Mouse (Mus musculus) midbrain, embryonic 10.5 days (tissue): ENCODE data around the gene Nol3. TPM values are rescaled to one million over a fixed set of nuclear protein-coding genes. Genes with fewer than 3 reads are reported as not detected.

Experiments
- DNase-seq: peaks from one replicate; pipeline ENCODE4 v3.0.0-alpha.2; 2017; ENCODE audit warnings: low spot score
- H3K27ac ChIP-seq: fragments of 300-500 bp; sonication (generic); replicated peaks from 2 replicates; pipeline ENCODE4 v1.5.1; 2016; ENCODE audit warnings: mild to moderate bottlenecking
- H3K27me3 ChIP-seq: fragments of 300-500 bp; sonication (generic); 2 replicates; pipeline ENCODE4 v1.6.1; 2016; ENCODE audit warnings: low read depth, mild to moderate bottlenecking; ENCODE audit not compliant: poor library complexity, severe bottlenecking
- H3K36me3 ChIP-seq: fragments of 300-500 bp; sonication (generic); 2 replicates; pipeline ENCODE4 v1.6.1; 2016; ENCODE audit warnings: mild to moderate bottlenecking, moderate library complexity
- H3K4me1 ChIP-seq: fragments of 300-500 bp; sonication (generic); 2 replicates; pipeline ENCODE4 v1.6.1; 2016
- H3K4me3 ChIP-seq: fragments of 300-500 bp; sonication (generic); 2 replicates; pipeline ENCODE4 v1.5.1; 2016; ENCODE audit warnings: mild to moderate bottlenecking, moderate library complexity
- H3K9me3 ChIP-seq: fragments of 300-500 bp; sonication (generic); replicated peaks from 2 replicates; pipeline ENCODE4 v1.6.1; 2016; ENCODE audit warnings: mild to moderate bottlenecking
- WGBS: fragments of 180-500 bp; shearing (Covaris S2); methylation state at CpG from one replicate; pipeline ENCODE4 v1.1.7; 2016; 5-methylcytosine and 5-hydroxymethylcytosine counted together
- polyA plus RNA-seq: library from polyadenylated mRNA; unstranded; fragments of >200 nt; fragmentation: Nextera tagmentation; extraction: Ambion mirVana; gene quantifications from 2 replicates; pipeline ENCODE4 v1.2.1, GENCODE M21; 2016

Gene Nol3
- polyA plus RNA-seq, 1 experiment from 2014 or later: 1.4 TPM

DNA sequence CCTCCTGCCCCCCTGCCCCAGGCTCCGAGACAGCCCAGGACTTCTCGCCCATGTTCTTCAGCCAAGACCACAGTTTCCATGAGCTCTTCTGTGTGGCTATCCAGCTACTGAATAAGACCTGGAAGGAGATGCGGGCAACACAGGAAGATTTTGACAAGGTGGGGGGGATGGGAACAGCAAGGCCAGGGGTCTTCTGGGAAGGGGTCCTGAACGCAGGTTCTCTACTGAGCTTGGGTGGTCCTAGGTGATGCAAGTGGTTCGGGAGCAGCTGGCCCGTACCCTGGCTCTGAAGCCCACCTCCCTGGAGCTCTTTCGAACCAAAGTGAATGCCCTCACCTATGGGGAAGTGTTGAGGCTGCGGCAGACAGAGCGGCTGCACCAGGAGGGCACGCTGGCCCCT is 32.5 kb downstream of the Nol3 start:
- WGBS: 95% methylated on average over 10 of the region's 10 CpGs
- H3K27me3 ChIP-seq: no peaks in the 10 kb centered on the region
- peaks cover 14% of the 10 kb centered on the region for H3K4me1 ChIP-seq
- no peaks in the 10 kb centered on the region for H3K9me3 ChIP-seq
- no peak for DNase-seq
- peaks cover 93% of the 10 kb centered on the region for H3K36me3 ChIP-seq
- no peak overlapping the region for H3K4me3 ChIP-seq
- H3K27ac ChIP-seq: no peak overlapping the region

DNA sequence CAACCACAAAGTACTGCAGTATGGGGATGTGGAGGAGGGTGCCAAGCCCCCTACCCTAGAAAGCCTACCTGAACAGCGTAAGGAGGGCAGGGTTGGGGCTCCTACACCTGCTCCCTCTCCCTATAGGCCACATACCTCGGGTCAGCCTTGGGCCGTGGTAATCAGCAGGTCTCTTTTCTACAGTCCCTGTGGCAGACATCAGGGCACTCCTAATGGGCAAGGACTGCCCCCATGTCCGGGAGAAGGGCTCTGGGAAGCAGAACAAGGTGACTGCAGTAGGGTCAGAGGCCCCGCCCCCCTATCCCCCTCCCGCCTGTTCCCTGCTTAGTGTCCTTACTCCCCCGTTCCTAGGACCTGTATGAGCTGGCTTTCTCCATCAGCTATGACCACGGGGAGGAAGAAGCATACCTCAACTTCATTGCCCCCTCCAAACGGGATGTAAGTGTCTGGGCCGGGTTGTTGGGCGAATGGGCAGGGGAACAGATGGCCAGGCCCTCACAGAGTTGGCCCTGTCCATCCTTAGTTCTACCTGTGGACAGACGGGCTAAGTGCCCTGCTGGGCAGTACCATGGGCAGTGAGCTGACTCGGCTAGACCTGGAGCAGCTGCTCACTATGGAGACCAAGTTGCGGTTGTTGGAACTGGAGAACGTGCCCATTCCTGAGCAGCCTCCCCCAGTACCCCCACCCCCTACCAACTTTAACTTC is 33.4 kb downstream of the Nol3 start:
- H3K27me3 ChIP-seq: no peaks in the 10 kb centered on the region
- WGBS: 83% methylated on average over 15 of the region's 15 CpGs
- H3K27ac ChIP-seq: no peak overlapping the region
- peaks cover 93% of the 10 kb centered on the region for H3K36me3 ChIP-seq
- H3K9me3 ChIP-seq: no peaks in the 10 kb centered on the region
- DNase-seq: no peak
- H3K4me3 ChIP-seq: no peak overlapping the region
- H3K4me1 ChIP-seq: peaks cover 18% of the 10 kb centered on the region

DNA sequence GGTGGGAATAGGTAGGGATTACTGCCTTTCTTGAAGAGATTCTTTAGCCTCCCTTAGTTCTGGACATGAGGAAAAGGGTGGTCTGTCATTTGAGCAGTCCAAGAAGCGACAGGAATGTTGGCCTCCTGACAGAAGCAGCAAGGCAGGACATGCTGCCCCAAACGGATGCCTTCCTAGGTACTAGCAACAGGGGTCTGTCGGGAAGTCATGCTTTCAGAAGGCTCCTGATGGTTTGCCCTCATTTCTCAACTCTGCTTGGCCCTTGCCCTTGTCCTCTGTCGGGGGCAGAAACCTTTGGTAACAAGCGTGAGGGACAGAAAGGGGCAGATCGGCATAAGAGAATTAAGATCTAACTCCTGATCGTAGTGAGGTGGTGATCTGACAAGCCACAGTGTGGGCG is 34.2 kb downstream of the Nol3 start:
- Histone ChIP-seq H3K36me3 (peaks cover 94% of the 10 kb centered on the region), H3K4me3 (no peak overlapping the region), H3K27ac (no peak overlapping the region), H3K9me3 (no peaks in the 10 kb centered on the region), H3K4me1 (peaks cover 17% of the 10 kb centered on the region), H3K27me3 (no peaks in the 10 kb centered on the region)
- 92% methylated on average over 8 of the region's 8 CpGs for WGBS
- no peak for DNase-seq

DNA sequence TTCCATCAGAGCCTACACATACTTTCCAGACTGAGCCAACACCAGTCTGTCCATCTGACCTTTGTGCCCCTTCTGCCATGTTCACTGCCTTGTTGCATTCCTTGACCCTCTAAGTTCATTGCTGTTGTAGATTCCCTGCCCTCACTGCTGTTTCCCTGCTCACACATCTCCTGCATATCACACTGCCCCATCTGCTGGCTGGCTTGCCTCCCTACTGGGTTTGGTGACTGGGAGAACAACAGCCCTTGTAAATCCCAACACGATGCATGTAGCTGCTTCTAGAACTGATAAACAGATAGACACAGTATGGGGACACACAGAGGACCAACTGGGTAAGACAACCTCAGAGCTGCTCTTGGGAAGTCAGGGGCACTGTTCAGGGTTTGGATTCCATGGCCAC is 35.8 kb downstream of the Nol3 start:
- H3K4me1 ChIP-seq: 0 out of 2 replicates have a peak, but pooled peaks cover 4% of the 10 kb centered on the region
- DNase-seq: no peak
- H3K27ac ChIP-seq: no peak overlapping the region
- H3K36me3 ChIP-seq: peaks cover 98% of the 10 kb centered on the region
- H3K9me3 ChIP-seq: no peaks in the 10 kb centered on the region
- H3K4me3 ChIP-seq: no peak overlapping the region
- WGBS: 91% methylated on average over 1 of the region's 1 CpGs
- H3K27me3 ChIP-seq: no peaks in the 10 kb centered on the region

DNA sequence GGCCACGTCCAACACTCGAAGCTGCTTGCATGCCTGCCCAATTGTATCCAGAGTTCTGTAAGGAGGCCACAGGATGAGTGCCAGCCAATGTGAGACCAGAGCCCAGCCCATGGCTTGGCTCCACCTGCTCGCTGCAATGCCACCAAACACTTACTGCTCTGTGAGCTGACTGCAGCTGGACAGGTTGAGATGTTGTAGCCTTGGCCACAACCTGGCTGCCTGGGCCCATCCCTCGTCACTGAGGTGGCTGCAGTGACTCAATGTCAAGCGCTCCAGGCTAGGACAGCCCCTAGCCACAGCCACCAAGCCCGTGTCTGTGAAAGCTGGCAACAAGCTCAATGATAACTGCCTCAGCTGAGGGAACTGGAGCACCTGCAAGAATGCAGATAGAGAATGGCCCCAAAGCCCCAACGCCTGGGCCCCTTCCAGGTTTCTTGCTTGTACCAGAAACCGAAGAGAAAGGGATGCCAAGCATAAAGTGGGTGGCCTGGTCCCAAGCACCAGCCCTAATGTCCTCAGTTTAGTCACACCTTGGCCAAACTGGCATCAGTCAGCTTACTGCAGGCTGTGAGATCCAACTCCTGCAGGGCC is 37.0 kb downstream of the Nol3 start:
- Histone ChIP-seq H3K4me3 (no peak overlapping the region), H3K9me3 (no peaks in the 10 kb centered on the region), H3K36me3 (peaks cover 98% of the 10 kb centered on the region), H3K4me1 (0 out of 2 replicates have a peak, but pooled peaks cover 4% of the 10 kb centered on the region), H3K27me3 (no peaks in the 10 kb centered on the region), H3K27ac (no peak overlapping the region)
- no peak for DNase-seq
- WGBS: 95% methylated on average over 8 of the region's 8 CpGs

DNA sequence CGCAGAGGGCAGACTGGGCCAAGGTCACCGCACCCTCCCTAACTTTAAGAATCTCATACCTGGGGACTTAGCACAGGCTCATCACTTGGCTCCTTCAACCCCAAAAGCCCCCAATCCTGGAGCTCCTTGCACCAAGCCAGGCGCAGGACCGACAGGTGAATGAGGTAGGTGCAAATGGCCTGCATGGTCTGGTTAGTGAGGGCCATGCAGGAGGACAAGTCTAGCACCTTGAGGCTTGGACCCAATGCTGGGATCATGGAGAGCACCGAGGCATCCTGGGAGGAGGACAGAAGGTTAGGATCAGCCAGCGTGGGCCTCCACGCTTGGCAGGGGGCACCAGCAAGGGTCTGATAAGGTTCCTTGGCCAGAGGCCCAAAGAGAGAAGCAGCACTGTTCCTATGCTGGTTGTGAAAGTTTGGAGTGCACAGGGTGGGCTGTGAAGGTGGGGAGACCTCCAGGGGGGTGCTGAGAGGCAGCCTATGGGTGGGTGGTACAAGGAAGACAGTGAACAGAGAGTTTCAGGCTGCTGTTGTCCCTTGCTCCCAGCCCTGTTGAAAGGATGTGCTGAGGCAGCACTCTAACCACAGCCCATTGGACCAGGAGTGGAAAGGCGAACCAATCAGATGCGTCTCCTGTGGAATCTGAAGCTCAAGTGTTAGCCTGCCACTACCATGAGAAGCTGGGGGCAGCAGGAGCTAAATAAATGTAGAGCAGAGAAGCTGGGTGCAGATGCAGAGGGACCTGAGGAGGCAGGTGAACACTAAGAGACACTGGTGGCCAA is 37.9 kb downstream of the Nol3 start:
- Histone ChIP-seq H3K9me3 (no peaks in the 10 kb centered on the region), H3K27ac (no peak overlapping the region), H3K36me3 (peaks cover 98% of the 10 kb centered on the region), H3K27me3 (no peaks in the 10 kb centered on the region), H3K4me1 (0 out of 2 replicates have a peak, but pooled peaks cover 4% of the 10 kb centered on the region), H3K4me3 (no peak overlapping the region)
- DNase-seq: no peak
- 78% methylated on average over 9 of the region's 9 CpGs for WGBS

DNA sequence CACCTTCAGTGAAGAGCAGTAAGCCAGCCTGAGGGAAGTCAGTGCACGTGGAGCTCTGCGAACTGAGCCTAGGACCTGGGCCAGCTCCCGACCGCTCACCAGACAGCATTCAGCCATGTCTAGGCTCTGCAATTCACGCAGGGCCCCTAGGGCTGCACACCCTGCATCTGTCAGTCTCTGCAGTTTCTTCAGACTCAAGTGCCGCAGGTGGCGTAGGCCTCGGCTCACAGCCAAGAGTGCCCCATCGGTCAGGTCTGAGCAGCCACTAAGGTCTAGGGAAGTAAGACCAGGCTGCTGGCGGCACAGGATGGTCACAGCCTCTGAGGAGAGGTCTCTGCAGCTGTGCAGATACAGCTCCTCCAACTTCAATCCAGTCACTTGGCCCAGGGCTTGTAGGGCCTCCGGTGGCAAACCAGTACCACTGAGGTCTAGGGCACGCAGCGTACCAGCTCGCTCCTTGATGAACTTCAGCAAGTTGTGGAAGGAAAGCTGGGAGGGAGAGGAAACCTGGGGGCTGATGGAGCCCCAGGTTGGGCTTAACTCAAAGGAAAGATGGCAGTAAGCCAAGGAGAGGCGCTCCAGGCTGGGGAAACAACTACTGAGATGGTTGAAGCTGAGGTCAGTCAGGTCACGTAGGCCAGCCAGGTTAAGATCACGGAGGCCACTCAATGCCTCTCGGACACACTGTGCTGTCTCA is 39.3 kb downstream of the Nol3 start:
- Histone ChIP-seq H3K27me3 (no peaks in the 10 kb centered on the region), H3K4me3 (no peak overlapping the region), H3K9me3 (no peaks in the 10 kb centered on the region), H3K36me3 (peaks cover 98% of the 10 kb centered on the region), H3K27ac (no peak overlapping the region), H3K4me1 (0 out of 2 replicates have a peak, but pooled peaks cover 4% of the 10 kb centered on the region)
- no peak for DNase-seq
- 92% methylated on average over 18 of the region's 18 CpGs for WGBS

DNA sequence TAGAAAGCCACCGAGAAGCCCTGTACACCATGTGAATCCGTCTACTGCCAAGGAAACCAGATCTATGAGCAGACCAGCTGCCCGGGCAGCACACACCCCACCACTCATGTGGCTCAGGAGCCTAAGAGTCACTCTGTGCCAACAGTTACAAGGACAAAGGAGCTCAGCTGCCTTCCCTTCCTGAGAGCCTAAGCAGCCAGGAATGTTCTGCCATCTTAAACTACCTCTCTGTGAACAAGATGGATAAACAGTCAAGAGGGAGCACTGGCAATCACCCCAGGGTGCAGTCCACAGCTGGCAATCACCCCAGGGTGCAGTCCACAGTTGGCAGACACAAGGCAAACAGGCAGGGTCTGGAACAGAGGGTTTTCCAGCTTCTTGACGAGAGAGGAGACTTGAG is 42.0 kb downstream of the Nol3 start:
- no peak for DNase-seq
- Histone ChIP-seq H3K27me3 (no peaks in the 10 kb centered on the region), H3K36me3 (peaks cover 87% of the 10 kb centered on the region), H3K4me3 (no peak overlapping the region), H3K27ac (no peak overlapping the region), H3K4me1 (0 out of 2 replicates have a peak, but pooled peaks cover 4% of the 10 kb centered on the region), H3K9me3 (no peaks in the 10 kb centered on the region)
- WGBS: 90% methylated on average over 4 of the region's 4 CpGs

DNA sequence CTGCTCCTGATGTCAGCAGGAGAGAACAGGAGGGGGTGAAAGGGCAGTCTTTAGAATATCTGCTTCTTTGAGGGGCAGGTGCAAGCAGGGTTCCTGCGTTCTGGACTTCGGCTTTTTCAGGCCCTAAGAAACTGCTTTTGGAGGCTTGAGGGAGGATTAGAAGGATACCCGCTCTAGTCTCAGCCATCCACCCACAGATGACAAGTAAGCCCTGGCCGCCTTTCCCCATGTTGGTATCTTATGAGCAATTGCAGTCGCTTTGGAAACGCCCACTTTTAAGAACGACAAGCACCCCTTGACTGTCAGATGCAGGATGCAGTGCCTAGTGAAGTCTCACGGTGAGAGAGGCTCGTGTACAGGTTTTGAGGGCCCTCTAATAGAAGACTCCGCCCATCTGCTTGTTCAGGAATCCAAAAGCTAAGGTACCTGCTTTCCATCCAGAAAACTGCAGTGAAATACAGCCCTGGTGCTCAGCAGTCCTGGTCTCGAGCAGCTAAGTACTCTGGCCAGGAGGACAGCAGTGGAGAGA is 42.8 kb downstream of the Nol3 start:
- H3K4me3 ChIP-seq: no peak overlapping the region
- H3K27me3 ChIP-seq: no peaks in the 10 kb centered on the region
- H3K9me3 ChIP-seq: no peaks in the 10 kb centered on the region
- H3K27ac ChIP-seq: no peak overlapping the region
- no peak for DNase-seq
- 83% methylated on average over 11 of the region's 11 CpGs for WGBS
- peaks cover 82% of the 10 kb centered on the region for H3K36me3 ChIP-seq
- H3K4me1 ChIP-seq: 0 out of 2 replicates have a peak, but pooled peaks cover 3% of the 10 kb centered on the region

DNA sequence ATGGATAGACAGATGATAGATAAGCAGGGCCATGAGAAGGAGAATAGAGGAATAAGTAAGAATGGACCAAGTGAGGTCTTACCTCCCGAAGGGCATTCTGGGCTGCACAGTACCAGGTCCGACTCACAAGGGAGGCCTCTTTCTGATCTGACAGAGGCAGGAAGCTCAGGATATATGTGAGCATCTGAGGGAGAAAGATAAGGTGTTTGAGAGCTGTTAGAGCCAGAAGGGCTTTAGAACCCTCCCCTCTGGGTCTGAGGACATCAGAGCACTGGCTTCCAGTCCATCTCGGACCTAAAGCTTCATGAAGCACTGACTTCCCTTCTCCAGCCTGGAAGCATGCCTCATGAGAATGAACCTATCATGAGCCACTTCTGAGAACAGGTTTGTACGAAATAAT is 47.2 kb downstream of the Nol3 start:
- no peaks in the 10 kb centered on the region for H3K27me3 ChIP-seq
- no peak for DNase-seq
- no peaks in the 10 kb centered on the region for H3K9me3 ChIP-seq
- H3K4me3 ChIP-seq: no peak overlapping the region
- peaks cover 43% of the 10 kb centered on the region for H3K36me3 ChIP-seq
- WGBS: 86% methylated on average over 4 of the region's 4 CpGs
- peaks cover 28% of the 10 kb centered on the region for H3K4me1 ChIP-seq
- no peak overlapping the region for H3K27ac ChIP-seq

DNA sequence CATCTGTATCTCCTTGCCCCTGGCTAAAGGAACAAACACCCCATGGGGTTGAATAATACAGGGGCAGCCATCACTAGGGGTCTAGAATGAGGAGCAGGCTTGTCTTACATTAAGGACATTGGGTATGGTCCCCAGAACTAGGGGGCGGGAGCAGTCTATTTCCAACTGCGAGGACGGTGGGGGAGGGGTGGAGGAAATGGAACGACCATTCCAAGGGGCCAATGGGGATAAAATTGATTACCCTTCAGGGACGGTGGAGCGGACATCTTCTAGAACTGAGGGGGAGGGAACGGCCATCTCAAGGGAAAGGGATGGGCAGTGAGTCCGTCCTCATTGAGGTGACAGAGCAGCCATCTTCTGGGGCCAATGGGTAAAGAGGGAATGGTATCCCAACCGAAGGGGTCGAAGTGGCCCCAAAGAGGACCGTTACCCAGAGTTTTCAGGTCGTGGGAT is 49.7 kb downstream of the Nol3 start:
- H3K4me3 ChIP-seq: peak overlapping the region; percentile 88
- peaks cover 28% of the 10 kb centered on the region for H3K4me1 ChIP-seq
- no peaks in the 10 kb centered on the region for H3K9me3 ChIP-seq
- H3K27me3 ChIP-seq: no peaks in the 10 kb centered on the region
- WGBS: 0% methylated on average over 12 of the region's 12 CpGs
- peak overlapping the region; percentile 86 for H3K27ac ChIP-seq
- peaks cover 47% of the 10 kb centered on the region for H3K36me3 ChIP-seq
- DNase-seq: no peak

DNA sequence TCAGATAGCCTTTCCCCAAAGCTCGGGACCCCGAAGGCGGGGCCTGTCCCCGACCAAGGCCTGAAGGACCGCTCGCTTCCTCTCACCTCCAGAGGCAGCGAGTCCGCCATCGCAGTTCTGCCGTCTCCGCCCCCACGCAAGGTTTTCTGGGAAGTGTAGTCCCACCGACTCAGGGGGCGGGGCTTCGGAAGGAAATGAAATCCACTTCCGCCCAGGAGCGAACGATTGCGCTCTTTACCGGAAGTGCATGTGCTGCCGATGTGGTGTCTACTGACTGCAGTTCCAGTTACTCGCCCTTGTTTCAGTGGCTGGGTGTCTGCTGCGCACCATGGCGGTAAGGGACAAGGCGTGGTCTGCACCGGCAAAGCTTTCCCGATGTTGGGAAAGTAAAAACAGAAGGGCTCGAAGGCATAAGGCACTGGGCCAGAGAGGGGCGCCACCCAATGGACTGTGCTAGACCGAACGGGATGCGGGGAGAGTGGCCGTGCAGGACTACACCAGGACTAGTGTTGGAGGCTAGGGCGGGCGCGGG is 50.3 kb downstream of the Nol3 start, which contains the start of the genes Lrrc29 and Tmem208:
Gene Lrrc29 (minus strand): TSS at position 138 of the 532 bp plus-strand sequence.
Gene Tmem208 (plus strand): TSS at position 214 of the 532 bp plus-strand sequence.
- peaks cover 28% of the 10 kb centered on the region for H3K4me1 ChIP-seq
- H3K27me3 ChIP-seq: no peaks in the 10 kb centered on the region
- DNase-seq: peak; percentile 97
- H3K36me3 ChIP-seq: peaks cover 52% of the 10 kb centered on the region
- WGBS: under 1% methylated on average over 36 of the region's 36 CpGs
- peak within 1 kb of the TSS; percentile 88 for H3K4me3 ChIP-seq
- H3K9me3 ChIP-seq: no peaks in the 10 kb centered on the region
- peak within 1 kb of the TSS; percentile 86 for H3K27ac ChIP-seq
